Mouse (Mus musculus): Measurements from ENCODE around the gene Gm36176.

Gene Gm36176

DNA sequence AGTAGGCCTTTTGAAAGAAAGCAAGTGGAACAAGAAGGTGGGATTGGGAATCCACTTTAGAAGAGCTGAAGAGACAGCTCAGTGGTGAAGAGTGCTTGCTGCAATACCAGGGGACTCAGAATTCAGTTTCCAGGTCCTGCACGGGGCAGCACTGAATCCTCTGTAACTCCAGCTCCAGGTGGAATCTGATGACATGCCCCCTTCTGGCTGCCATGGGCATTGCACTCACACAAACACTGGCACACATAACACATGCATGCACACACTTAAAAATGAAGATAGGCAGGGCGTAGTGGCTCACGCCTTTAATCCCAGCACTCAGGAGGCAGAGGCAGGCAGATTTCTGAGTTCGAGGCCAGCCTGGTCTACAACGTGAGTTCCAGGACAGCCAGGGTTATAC is 36.0 kb downstream of the Gm36176 start:
- no peak for DNase-seq

- peak; percentile 41 for DNase-seq
These were observed 39.6 kb downstream of the Gm36176 start for GRCm38 (mm10) chr10:77886007-77886747.

GRCm38 (mm10) chr10:77890987-77891565 is 44.5 kb downstream of the Gm36176 start:
- DNase-seq, result no peak

DNA sequence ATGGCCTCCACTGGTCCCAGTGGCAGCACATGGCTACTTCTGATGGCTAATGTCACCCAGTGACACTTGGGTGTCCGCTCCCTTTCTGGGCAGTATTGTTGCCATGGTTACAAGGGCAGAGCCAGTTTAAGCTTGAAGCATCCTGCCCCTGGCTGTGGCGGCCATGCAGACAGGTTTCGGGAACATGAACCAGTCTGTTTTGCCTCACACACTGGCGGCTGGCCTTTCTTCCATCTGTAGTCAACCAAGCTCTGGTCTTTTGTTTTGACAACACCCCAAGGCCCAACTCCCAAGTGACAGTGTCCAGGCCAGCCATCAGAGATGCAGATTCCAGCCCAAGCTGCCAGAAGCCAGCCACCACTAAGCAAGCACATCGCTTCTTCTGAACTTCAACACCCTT is 49.0 kb downstream of the Gm36176 start:
- peak; percentile 11 for DNase-seq

Measured in embryo, embryonic 11 days (tissue).